In the genomic region with DNA sequence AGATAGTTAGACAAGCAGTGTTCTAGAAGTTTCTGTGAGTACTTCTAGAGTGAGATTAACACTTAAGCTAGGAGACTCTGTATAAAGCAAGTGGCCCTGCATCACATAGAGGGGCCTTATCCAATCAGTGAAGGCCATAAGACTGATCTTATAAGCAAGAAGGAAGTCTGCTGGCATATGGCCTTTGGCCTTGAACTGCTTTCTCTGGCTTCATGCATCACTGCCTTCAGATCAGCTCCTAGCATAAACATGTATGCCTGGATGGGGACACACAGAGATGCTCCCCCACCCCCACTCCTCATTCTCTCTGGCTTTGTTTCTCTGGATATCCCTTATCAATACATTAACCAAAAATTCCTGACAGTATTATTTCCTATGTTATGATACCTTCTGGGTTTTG, we compare ENCODE assay signal across 15 mouse cellular contexts.
DNase-seq lines count a peak whose midpoint lies in the region; ATAC-seq lines count a peak whose summit lies in the region.
"Had no signal": no experiment of that assay in that cellular context is flagged by ENCODE, and none has a peak within 500 bp of the region (broad histone marks: within the 10 kb centered on the region; RNA-seq: fewer than 3 reads in every experiment).

No protein-coding gene starts in this region.

- ATAC-seq in hindbrain, embryonic 13.5 days (ENCODE audit: low FRiP score), result no peak
- no peak for ATAC-seq in midbrain, embryonic 13.5 days
- ATAC-seq in neural tube, embryonic 13.5 days (ENCODE audit: low read depth), result no peak
- ATAC-seq in neural tube, embryonic 15.5 days (ENCODE audit: low FRiP score), result no peak
- ATAC-seq: forebrain, embryonic 13.5 days; forebrain, postnatal 0 days; inflammation-experienced regulatory T-cells, adult 6 months had no signal

- no peaks in the 10 kb centered on the region for H3K36me3 ChIP-seq in hindbrain, embryonic 13.5 days
- no peaks in the 10 kb centered on the region for H3K36me3 ChIP-seq in hindbrain, embryonic 10.5 days
- H3K36me3 ChIP-seq in midbrain, embryonic 13.5 days, result no peaks in the 10 kb centered on the region
- H3K36me3 ChIP-seq in midbrain, embryonic 10.5 days, result no peaks in the 10 kb centered on the region
- H3K36me3 ChIP-seq in neural tube, embryonic 13.5 days, result no peaks in the 10 kb centered on the region
- no peaks in the 10 kb centered on the region for H3K36me3 ChIP-seq in neural tube, embryonic 15.5 days
- H3K36me3 ChIP-seq: embryonic facial prominence, embryonic 10.5 days; heart, embryonic 12.5 days had no signal

- peaks cover 27% of the 10 kb centered on the region for H3K4me1 ChIP-seq in hindbrain, embryonic 13.5 days (replicated peaks)
- peaks cover 24% of the 10 kb centered on the region for H3K4me1 ChIP-seq in hindbrain, embryonic 10.5 days (replicated peaks)
- peaks cover 38% of the 10 kb centered on the region for H3K4me1 ChIP-seq in midbrain, embryonic 13.5 days (replicated peaks)
- peaks cover 32% of the 10 kb centered on the region for H3K4me1 ChIP-seq in midbrain, embryonic 10.5 days
- peaks cover 34% of the 10 kb centered on the region for H3K4me1 ChIP-seq in neural tube, embryonic 13.5 days (replicated peaks)
- 0 out of 2 replicates have a peak, but pooled peaks cover 4% of the 10 kb centered on the region for H3K4me1 ChIP-seq in neural tube, embryonic 15.5 days
- H3K4me1 ChIP-seq: heart, embryonic 12.5 days had no signal

- no peak overlapping the region for H3K9ac ChIP-seq in hindbrain, embryonic 13.5 days
- no peak overlapping the region for H3K9ac ChIP-seq in midbrain, embryonic 13.5 days (replicated peaks)
- H3K9ac ChIP-seq in neural tube, embryonic 13.5 days, result no peak overlapping the region
- no peak overlapping the region for H3K9ac ChIP-seq in neural tube, embryonic 15.5 days (replicated peaks)
- H3K9ac ChIP-seq: forebrain, embryonic 13.5 days; forebrain, postnatal 0 days; heart, embryonic 12.5 days had no signal

- H3K4me3 ChIP-seq in hindbrain, embryonic 13.5 days, result no peak overlapping the region
- H3K4me3 ChIP-seq in hindbrain, embryonic 10.5 days, result no peak overlapping the region
- no peak overlapping the region for H3K4me3 ChIP-seq in midbrain, embryonic 13.5 days (replicated peaks)
- H3K4me3 ChIP-seq in midbrain, embryonic 10.5 days, result no peak overlapping the region
- no peak overlapping the region for H3K4me3 ChIP-seq in neural tube, embryonic 13.5 days
- H3K4me3 ChIP-seq in neural tube, embryonic 15.5 days (replicated peaks), result no peak overlapping the region
- H3K4me3 ChIP-seq: embryonic facial prominence, embryonic 10.5 days; forebrain, embryonic 13.5 days; gastrocnemius, adult 2 months; heart, embryonic 12.5 days had no signal

- H3K9me3 ChIP-seq in hindbrain, embryonic 13.5 days, result no peaks in the 10 kb centered on the region
- H3K9me3 ChIP-seq in hindbrain, embryonic 10.5 days, result no peaks in the 10 kb centered on the region
- H3K9me3 ChIP-seq in midbrain, embryonic 13.5 days, result no peaks in the 10 kb centered on the region
- no peaks in the 10 kb centered on the region for H3K9me3 ChIP-seq in midbrain, embryonic 10.5 days (replicated peaks)
- no peaks in the 10 kb centered on the region for H3K9me3 ChIP-seq in neural tube, embryonic 13.5 days
- no peaks in the 10 kb centered on the region for H3K9me3 ChIP-seq in neural tube, embryonic 15.5 days (replicated peaks)
- H3K9me3 ChIP-seq: embryonic facial prominence, embryonic 10.5 days; forebrain, embryonic 13.5 days; heart, embryonic 12.5 days had no signal

- H3K27ac ChIP-seq in hindbrain, embryonic 13.5 days, result peak overlapping the region; percentile 2; the same call in 1 of the 2 replicates
- no peak overlapping the region for H3K27ac ChIP-seq in hindbrain, embryonic 10.5 days
- H3K27ac ChIP-seq in midbrain, embryonic 13.5 days, result peak overlapping the region; percentile 63; the same call in 1 of the 2 replicates
- no peak overlapping the region for H3K27ac ChIP-seq in midbrain, embryonic 10.5 days (replicated peaks)
- H3K27ac ChIP-seq in neural tube, embryonic 13.5 days (replicated peaks), result peak overlapping the region; percentile 24; the same call in 1 of the 2 replicates
- peak overlapping the region; percentile 18; the same call in 1 of the 2 replicates for H3K27ac ChIP-seq in neural tube, embryonic 15.5 days (replicated peaks)
- H3K27ac ChIP-seq: embryonic facial prominence, embryonic 10.5 days; forebrain, embryonic 13.5 days; gastrocnemius, adult 2 months had no signal

- H3K4me2 ChIP-seq in hindbrain, embryonic 13.5 days, result no peak overlapping the region
- no peak overlapping the region for H3K4me2 ChIP-seq in midbrain, embryonic 13.5 days (replicated peaks)
- no peak overlapping the region for H3K4me2 ChIP-seq in neural tube, embryonic 13.5 days
- H3K4me2 ChIP-seq in neural tube, embryonic 15.5 days, result no peak overlapping the region
- H3K4me2 ChIP-seq: forebrain, embryonic 13.5 days; heart, embryonic 12.5 days had no signal

- no peak for DNase-seq in hindbrain, embryonic 10.5 days (ENCODE audit: low spot score)
- DNase-seq in midbrain, embryonic 10.5 days (ENCODE audit: low spot score), result no peak
- DNase-seq: adrenal gland, postnatal 10 days; cerebellum, adult 11-12 months; cerebellum, adult 9-11 months; forebrain, postnatal 0 days had no signal

- no peaks in the 10 kb centered on the region for H3K27me3 ChIP-seq in hindbrain, embryonic 13.5 days
- no peaks in the 10 kb centered on the region for H3K27me3 ChIP-seq in hindbrain, embryonic 10.5 days (ENCODE audit: insufficient read depth, poor library complexity, severe bottlenecking)
- no peaks in the 10 kb centered on the region for H3K27me3 ChIP-seq in midbrain, embryonic 13.5 days
- H3K27me3 ChIP-seq in midbrain, embryonic 10.5 days (ENCODE audit: low read depth, poor library complexity, severe bottlenecking), result no peaks in the 10 kb centered on the region
- H3K27me3 ChIP-seq in neural tube, embryonic 13.5 days, result no peaks in the 10 kb centered on the region
- no peaks in the 10 kb centered on the region for H3K27me3 ChIP-seq in neural tube, embryonic 15.5 days (replicated peaks)

Comparison
In these comparisons a context has a peak if more than half of its experiments do, and no peak if none do; other contexts are left out.
1. H3K27ac ChIP-seq: peak in hindbrain, embryonic 13.5 days (single experiment), midbrain, embryonic 13.5 days (single experiment), neural tube, embryonic 13.5 days (single experiment) and neural tube, embryonic 15.5 days (single experiment); none in hindbrain, embryonic 10.5 days (single experiment) and midbrain, embryonic 10.5 days (single experiment).